Mouse (Mus musculus) thymus, adult 2 months (tissue): ENCODE measurements at regions not wholly inside any gene's neighbourhood (a gene's known extent, or its start where the extent isn't known, plus 50 kb on each side); places are given as distances from the start of the nearest gene placed in this dataset.

Source experiments
- DNase-seq: peaks from one replicate; pipeline ENCODE4 v3.0.0; 2021
- H3K27ac ChIP-seq: fragments of 200-500 bp; 2 replicates; pipeline ENCODE4 v1.5.1; 2012; ENCODE audit warnings: low read length, control low read depth; ENCODE audit not compliant: control insufficient read depth, insufficient read depth
- H3K27me3 ChIP-seq: fragments of 200-500 bp; 2 replicates; pipeline ENCODE4 v1.6.1; 2012; ENCODE audit warnings: mild to moderate bottlenecking, low read length, moderate library complexity, mixed read lengths; ENCODE audit not compliant: control insufficient read depth, insufficient read depth
- H3K36me3 ChIP-seq: fragments of 200-500 bp; 2 replicates; pipeline ENCODE4 v1.6.1; 2012; ENCODE audit warnings: mild to moderate bottlenecking, low read length, moderate library complexity; ENCODE audit not compliant: control insufficient read depth, insufficient read depth
- H3K4me1 ChIP-seq: fragments of 200-500 bp; replicated peaks from 2 replicates; pipeline ENCODE4 v1.6.1; 2012; ENCODE audit warnings: low read length; ENCODE audit not compliant: control insufficient read depth, insufficient read depth
- H3K4me3 ChIP-seq: fragments of 200-500 bp; 2 replicates; pipeline ENCODE4 v1.5.1; 2012; ENCODE audit warnings: mild to moderate bottlenecking, low read length, control low read depth, moderate library complexity; ENCODE audit not compliant: control insufficient read depth, insufficient read depth
- CTCF ChIP-seq: fragments of 200-500 bp; IDR thresholded peaks from 2 replicates; pipeline ENCODE4 v1.5.1; 2012; ENCODE audit warnings: mild to moderate bottlenecking, control low read depth, low read length, moderate library complexity, borderline replicate concordance; ENCODE audit not compliant: control insufficient read depth, poor library complexity, insufficient read depth; ENCODE audit errors: extremely low read depth
- POLR2A ChIP-seq: fragments of 200-500 bp; IDR thresholded peaks from 2 replicates; pipeline ENCODE4 v1.6.1; 2012; ENCODE audit warnings: mild to moderate bottlenecking, low read length, control low read depth, moderate library complexity; ENCODE audit not compliant: control insufficient read depth, poor library complexity, insufficient read depth; ENCODE audit errors: extremely low read depth
- WGBS: fragments of 180-500 bp; shearing (Covaris S2); methylation state at CpG from one replicate; pipeline ENCODE4 v1.1.7; 2018; 5-methylcytosine and 5-hydroxymethylcytosine counted together

DNA sequence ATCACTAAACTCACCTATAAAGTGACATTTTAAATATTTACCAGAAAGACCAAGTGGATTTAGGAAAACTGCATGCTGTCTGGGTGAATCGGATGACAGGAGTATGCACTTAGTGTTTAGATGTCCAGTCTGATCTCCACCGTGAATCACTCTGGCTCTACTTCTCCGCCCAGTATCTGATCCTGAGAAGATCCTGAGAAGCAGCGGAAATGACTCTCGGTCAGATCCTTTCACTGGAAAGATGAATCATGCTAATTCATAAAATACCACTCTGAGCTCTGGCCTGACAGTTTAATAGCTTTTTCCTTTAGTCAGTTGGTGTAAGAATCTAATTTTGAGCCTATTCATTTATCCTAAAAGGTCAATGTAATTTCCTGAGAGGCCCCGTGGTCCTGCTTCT is 252.6 kb upstream of the Smlr1 start:
- Histone ChIP-seq H3K27me3 (no peaks in the 10 kb centered on the region), H3K4me1 (no peaks in the 10 kb centered on the region), H3K27ac (no peak overlapping the region), H3K36me3 (no peaks in the 10 kb centered on the region), H3K4me3 (no peak overlapping the region)
- DNase-seq, result no peak
- WGBS, result 91% methylated on average over 6 of the region's 6 CpGs
- TF ChIP-seq CTCF (no peak), POLR2A (no peak)

DNA sequence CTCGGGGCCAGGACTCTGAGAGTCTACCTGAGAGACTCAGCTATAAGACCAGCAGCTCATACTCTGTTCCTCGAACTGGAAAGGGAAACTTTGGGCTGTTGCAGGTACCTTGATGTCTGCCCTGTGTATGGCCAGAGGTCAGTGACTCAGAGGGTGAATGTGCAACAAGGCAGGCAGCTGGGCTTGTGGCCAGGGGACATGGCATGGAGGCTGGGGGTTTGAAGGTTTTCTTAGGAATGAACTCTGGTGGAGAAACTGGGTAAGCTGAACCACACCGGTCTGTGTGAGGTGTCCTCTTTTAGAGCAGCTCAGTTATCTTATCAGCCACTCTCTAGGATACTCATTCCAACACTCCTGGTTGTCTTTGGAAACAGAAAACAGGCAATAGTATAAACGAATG is 251.9 kb upstream of the Smlr1 start:
- no peak for DNase-seq
- no peaks in the 10 kb centered on the region for H3K4me1 ChIP-seq
- 84% methylated on average over 4 of the region's 4 CpGs for WGBS
- no peaks in the 10 kb centered on the region for H3K36me3 ChIP-seq
- H3K27ac ChIP-seq, result no peak overlapping the region
- TF ChIP-seq POLR2A (no peak), CTCF (no peak)
- H3K4me3 ChIP-seq, result no peak overlapping the region
- H3K27me3 ChIP-seq, result no peaks in the 10 kb centered on the region

DNA sequence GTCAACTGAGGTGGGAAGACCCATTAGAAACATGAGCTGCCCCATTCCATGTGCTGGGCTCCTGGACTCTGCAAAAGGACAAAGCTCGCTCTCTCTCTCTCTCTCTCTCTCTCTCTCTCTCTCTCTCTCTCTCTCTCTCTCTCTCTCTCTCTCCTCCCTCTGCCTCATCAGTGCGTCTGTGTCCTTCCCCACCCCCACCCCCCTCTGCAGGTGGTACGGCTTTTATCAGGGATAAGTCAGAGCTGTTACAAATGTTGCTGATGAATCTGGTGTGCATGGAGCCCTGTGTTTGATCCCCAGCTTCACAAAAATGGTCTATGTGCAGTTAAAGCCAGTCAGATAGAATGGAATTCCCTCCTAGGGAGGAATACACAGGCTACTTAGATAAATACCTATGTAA is 247.8 kb upstream of the Smlr1 start:
- Histone ChIP-seq H3K4me1 (no peaks in the 10 kb centered on the region), H3K27ac (no peak overlapping the region), H3K27me3 (no peaks in the 10 kb centered on the region), H3K4me3 (no peak overlapping the region), H3K36me3 (no peaks in the 10 kb centered on the region)
- WGBS, result 80% methylated on average over 3 of the region's 3 CpGs
- TF ChIP-seq CTCF, result no peak
- no peak for TF ChIP-seq POLR2A
- no peak for DNase-seq

DNA sequence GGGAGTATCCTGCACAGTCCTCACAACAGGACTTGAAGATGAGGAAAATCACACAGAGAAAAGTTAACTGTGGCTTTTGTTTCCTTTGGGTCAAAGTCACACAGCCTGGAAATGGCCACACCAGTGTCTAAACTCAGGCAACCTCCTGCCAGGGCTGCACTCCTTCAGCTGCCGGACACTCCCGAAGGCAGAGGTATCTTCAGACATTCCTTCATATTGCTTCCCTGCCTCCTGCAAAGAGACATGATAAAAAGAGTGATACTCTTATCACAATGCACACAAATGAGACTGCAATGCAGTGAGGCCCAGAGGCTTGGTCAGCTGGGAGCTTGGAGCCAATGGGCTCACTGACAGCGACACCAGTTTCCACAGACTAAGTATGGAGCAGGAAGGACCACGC is 243.4 kb upstream of the Smlr1 start:
- no peak for TF ChIP-seq CTCF
- no peak for TF ChIP-seq POLR2A
- H3K4me3 ChIP-seq, result no peak overlapping the region
- H3K36me3 ChIP-seq, result no peaks in the 10 kb centered on the region
- no peak for DNase-seq
- H3K27ac ChIP-seq, result no peak overlapping the region
- H3K4me1 ChIP-seq, result no peaks in the 10 kb centered on the region
- WGBS, result 95% methylated on average over 4 of the region's 4 CpGs
- no peaks in the 10 kb centered on the region for H3K27me3 ChIP-seq

DNA sequence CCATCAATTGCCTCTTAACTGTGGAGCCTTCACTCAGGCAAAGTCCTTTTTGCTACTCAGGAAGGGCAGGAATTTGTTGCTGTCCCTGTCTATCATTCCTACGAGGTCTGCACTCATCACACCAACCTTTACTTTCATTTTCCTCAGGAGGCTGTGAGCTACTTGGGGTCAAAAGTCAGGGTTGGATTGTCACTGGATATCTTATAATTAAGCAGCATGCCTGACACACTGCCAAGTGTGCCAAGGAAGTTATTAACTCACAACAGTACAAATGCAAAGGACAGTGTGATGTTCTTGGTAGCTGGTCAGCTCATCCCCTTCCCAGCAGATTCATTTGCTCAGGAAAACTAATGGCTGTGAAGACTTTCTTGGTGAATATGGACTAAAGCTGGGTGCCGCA is 241.7 kb upstream of the Smlr1 start:
- 90% methylated on average over 2 of the region's 2 CpGs for WGBS
- H3K27ac ChIP-seq, result no peak overlapping the region
- H3K36me3 ChIP-seq, result no peaks in the 10 kb centered on the region
- no peak for DNase-seq
- TF ChIP-seq POLR2A, result no peak
- TF ChIP-seq CTCF, result no peak
- H3K27me3 ChIP-seq, result no peaks in the 10 kb centered on the region
- no peak overlapping the region for H3K4me3 ChIP-seq
- no peaks in the 10 kb centered on the region for H3K4me1 ChIP-seq

DNA sequence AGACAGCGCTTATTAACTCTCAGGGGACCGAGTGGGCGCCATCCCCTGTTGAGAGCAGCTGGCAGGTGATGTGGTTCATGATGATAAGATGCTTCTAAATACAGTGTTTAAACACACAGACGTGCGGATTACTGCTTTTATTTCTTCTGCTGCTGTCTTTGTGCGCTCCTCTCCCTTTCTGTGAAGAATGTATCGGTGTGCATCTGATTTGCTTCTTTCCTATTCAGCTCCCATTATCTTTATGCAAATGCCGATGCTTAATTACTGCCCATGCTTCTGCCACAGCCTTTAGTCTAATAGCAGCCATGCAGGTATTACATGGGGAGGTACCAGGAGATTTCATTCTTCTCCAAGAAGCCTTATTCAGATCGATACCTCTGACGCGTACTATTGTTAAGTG is 240.6 kb upstream of the Smlr1 start:
- no peaks in the 10 kb centered on the region for H3K27me3 ChIP-seq
- TF ChIP-seq POLR2A (no peak), CTCF (no peak)
- no peaks in the 10 kb centered on the region for H3K4me1 ChIP-seq
- H3K27ac ChIP-seq, result no peak overlapping the region
- H3K36me3 ChIP-seq, result no peaks in the 10 kb centered on the region
- H3K4me3 ChIP-seq, result no peak overlapping the region
- 95% methylated on average over 11 of the region's 11 CpGs for WGBS
- DNase-seq, result no peak

DNA sequence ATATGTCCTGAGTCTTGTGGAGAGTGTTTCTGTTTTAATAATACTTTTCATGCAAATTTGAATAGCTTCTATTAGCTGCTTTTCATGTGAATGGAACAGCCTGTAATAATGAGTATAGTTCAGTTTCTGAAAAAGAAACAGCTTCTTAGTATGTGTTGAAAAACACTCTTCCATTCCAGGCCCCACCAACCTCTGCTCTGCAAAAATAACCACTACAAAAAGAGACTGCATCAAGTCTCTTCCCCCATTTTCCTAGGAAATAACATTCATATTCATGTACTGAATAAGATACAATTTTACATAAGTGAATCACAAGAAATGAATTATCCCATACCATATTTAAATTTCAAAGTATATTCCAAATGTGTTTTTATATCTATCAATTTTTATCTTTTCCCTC is 234.0 kb upstream of the Smlr1 start:
- no peak overlapping the region for H3K4me3 ChIP-seq
- no peaks in the 10 kb centered on the region for H3K27me3 ChIP-seq
- no peaks in the 10 kb centered on the region for H3K4me1 ChIP-seq
- H3K36me3 ChIP-seq, result no peaks in the 10 kb centered on the region
- no peak overlapping the region for H3K27ac ChIP-seq
- TF ChIP-seq POLR2A (no peak), CTCF (no peak)
- no peak for DNase-seq
